Mouse (Mus musculus) limb, embryonic 11.5 days (tissue): ENCODE measurements around the gene Acbd3. TPM values are rescaled to one million over a fixed set of nuclear protein-coding genes. Genes with fewer than 3 reads are reported as not detected.

Source experiments
- ATAC-seq: fragments of 200-750 bp; cut with Nextera tagmentation; 2 replicates; pipeline ENCODE4 v1.8.0; 2017; ENCODE audit warnings: low read depth; ENCODE audit not compliant: insufficient number of reproducible peaks, low FRiP score, low TSS enrichment
- DNase-seq: peaks from one replicate; pipeline ENCODE4 v3.0.0-alpha.2; 2015; ENCODE audit warnings: low spot score
- H3K27ac ChIP-seq: fragments of 300-500 bp; sonication (generic); replicated peaks from 2 replicates; pipeline ENCODE4 v1.5.1; 2014; ENCODE audit warnings: low read depth, mild to moderate bottlenecking, low read length
- H3K27me3 ChIP-seq: fragments of 300-500 bp; sonication (generic); 2 replicates; pipeline ENCODE4 v1.6.1; 2014; ENCODE audit warnings: mild to moderate bottlenecking, low read length, mixed read lengths; ENCODE audit not compliant: control insufficient read depth, insufficient read depth
- H3K36me3 ChIP-seq: fragments of 300-500 bp; sonication (generic); 2 replicates; pipeline ENCODE4 v1.6.1; 2014; ENCODE audit warnings: mild to moderate bottlenecking, low read length, moderate library complexity, mixed read lengths; ENCODE audit not compliant: control insufficient read depth, insufficient read depth
- H3K4me1 ChIP-seq: fragments of 300-500 bp; sonication (generic); 2 replicates; pipeline ENCODE4 v1.6.1; 2014; ENCODE audit warnings: low read length, mixed read lengths; ENCODE audit not compliant: control insufficient read depth, insufficient read depth
- H3K4me2 ChIP-seq: fragments of 300-500 bp; sonication (generic); 2 replicates; pipeline ENCODE4 v1.6.1; 2014; ENCODE audit warnings: low read depth, mild to moderate bottlenecking, moderate library complexity; ENCODE audit not compliant: severe bottlenecking
- H3K4me3 ChIP-seq: fragments of 300-500 bp; sonication (generic); 2 replicates; pipeline ENCODE4 v1.5.1; 2014; ENCODE audit warnings: low read depth, low read length
- H3K9ac ChIP-seq: fragments of 300-500 bp; sonication (generic); 2 replicates; pipeline ENCODE4 v1.6.1; 2014; ENCODE audit warnings: mild to moderate bottlenecking, low read length
- H3K9me3 ChIP-seq: fragments of 300-500 bp; sonication (generic); 2 replicates; pipeline ENCODE4 v1.6.1; 2016; ENCODE audit warnings: low read length; ENCODE audit not compliant: control insufficient read depth
- WGBS: fragments of 180-500 bp; shearing (Covaris S2); extraction: QIAGEN DNeasy Blood & Tissue Kit; methylation state at CpG from one replicate; pipeline ENCODE4 v1.1.7; 2014; 5-methylcytosine and 5-hydroxymethylcytosine counted together
- polyA plus RNA-seq: library from polyadenylated mRNA; unstranded; fragments of >200 nt; fragmentation: Nextera tagmentation; extraction: Ambion mirVana; gene quantifications from 2 replicates; pipeline ENCODE4 v1.2.1, GENCODE M21; 2014

Acbd3 gene
- polyA plus RNA-seq, 1 experiment from 2014 or later = 22.5 TPM

GRCm38 (mm10) chr1:180798660-180799059 is 72.8 kb downstream of the Acbd3 start:
- ATAC-seq = no peak
- Histone ChIP-seq H3K27ac (no peak overlapping the region), H3K4me3 (no peak overlapping the region), H3K4me1 (peaks cover 4% of the 10 kb centered on the region; the same call in 1 of the 2 replicates), H3K9me3 (no peaks in the 10 kb centered on the region), H3K36me3 (peaks cover 4% of the 10 kb centered on the region), H3K27me3 (no peaks in the 10 kb centered on the region), H3K9ac (no peak overlapping the region), H3K4me2 (no peak overlapping the region)
- WGBS = 93% methylated on average over 5 of the region's 5 CpGs
- DNase-seq = no peak

DNA sequence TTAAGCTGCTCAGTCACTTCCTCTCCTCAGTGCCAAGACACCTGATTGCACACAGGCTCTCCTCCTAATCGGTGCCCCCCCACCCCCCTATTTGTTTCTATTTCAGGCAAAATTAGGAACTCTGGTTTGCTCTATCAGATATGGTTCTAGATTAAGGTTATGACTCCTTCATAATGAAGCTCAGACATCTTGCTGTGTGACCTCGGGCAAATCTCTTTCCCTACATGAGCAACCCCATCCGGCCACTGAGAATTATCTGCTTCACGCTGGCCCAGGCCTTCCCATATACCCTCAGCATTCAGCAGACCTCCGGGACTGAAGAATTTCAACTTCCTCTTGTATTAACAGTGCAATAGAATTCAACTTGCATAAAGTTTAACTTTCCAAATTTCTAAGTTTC is 73.4 kb downstream of the Acbd3 start:
- ATAC-seq = no peak

GRCm38 (mm10) chr1:180800022-180800421 is 74.2 kb downstream of the Acbd3 start:
- H3K4me1 ChIP-seq = no peaks in the 10 kb centered on the region
- peaks cover 15% of the 10 kb centered on the region for H3K36me3 ChIP-seq
- no peak for DNase-seq
- no peak for ATAC-seq
- H3K27me3 ChIP-seq = no peaks in the 10 kb centered on the region
- no peak overlapping the region for H3K9ac ChIP-seq
- H3K4me2 ChIP-seq = no peak overlapping the region
- H3K27ac ChIP-seq = no peak overlapping the region
- H3K9me3 ChIP-seq = no peaks in the 10 kb centered on the region
- H3K4me3 ChIP-seq = no peak overlapping the region
- WGBS = 88% methylated on average over 5 of the region's 5 CpGs

More for the DNA sequence above, 73.4 kb downstream of the Acbd3 start:
- Histone ChIP-seq H3K4me3 (no peak overlapping the region), H3K4me1 (no peaks in the 10 kb centered on the region), H3K36me3 (peaks cover 8% of the 10 kb centered on the region), H3K27ac (no peak overlapping the region), H3K9me3 (no peaks in the 10 kb centered on the region), H3K9ac (no peak overlapping the region), H3K4me2 (no peak overlapping the region), H3K27me3 (no peaks in the 10 kb centered on the region)
- 89% methylated on average over 5 of the region's 5 CpGs for WGBS
- no peak for DNase-seq

- DNase-seq (no peak), ATAC-seq (no peak)
- peaks cover 22% of the 10 kb centered on the region for H3K36me3 ChIP-seq
- no peaks in the 10 kb centered on the region for H3K27me3 ChIP-seq
- no peak overlapping the region for H3K4me3 ChIP-seq
- H3K9ac ChIP-seq = no peak overlapping the region
- H3K27ac ChIP-seq = no peak overlapping the region
- 74% methylated on average over 2 of the region's 2 CpGs for WGBS
- no peak overlapping the region for H3K4me2 ChIP-seq
- H3K4me1 ChIP-seq = no peaks in the 10 kb centered on the region
- no peaks in the 10 kb centered on the region for H3K9me3 ChIP-seq
These were observed 75.0 kb downstream of the Acbd3 start for GRCm38 (mm10) chr1:180800814-180801213.

GRCm38 (mm10) chr1:180801466-180801994 is 75.7 kb downstream of the Acbd3 start:
- Histone ChIP-seq H3K4me3 (no peak overlapping the region), H3K9ac (no peak overlapping the region), H3K4me1 (no peaks in the 10 kb centered on the region), H3K36me3 (peaks cover 24% of the 10 kb centered on the region), H3K4me2 (no peak overlapping the region), H3K27me3 (no peaks in the 10 kb centered on the region), H3K27ac (no peak overlapping the region), H3K9me3 (no peaks in the 10 kb centered on the region)
- WGBS = 82% methylated on average over 3 of the region's 3 CpGs
- no peak for DNase-seq
- ATAC-seq = no peak

Other genes starting within 250 kb of the Acbd3 start
- gene Stum, start 242.5 kb upstream of the Acbd3 start, polyA plus RNA-seq = 0.41 and 0.93 TPM in 2 replicates
- 192 and 213 TPM in 2 replicates for gene Parp1, start 157.1 kb upstream of the Acbd3 start, polyA plus RNA-seq
- 24.6 and 25.9 TPM in 2 replicates for gene Lin9, start 84.9 kb upstream of the Acbd3 start, polyA plus RNA-seq
- gene Mixl1, start 29.0 kb upstream of the Acbd3 start, polyA plus RNA-seq = 0.15 and 0.18 TPM in 2 replicates
- gene H3f3a, start 87.9 kb downstream of the Acbd3 start, polyA plus RNA-seq = 3,717 and 3,908 TPM in 2 replicates
- 44.1 and 46.9 TPM in 2 replicates for gene Sde2, start 125.1 kb downstream of the Acbd3 start, polyA plus RNA-seq
- gene Lefty2, start 167.1 kb downstream of the Acbd3 start, polyA plus RNA-seq = 0.08 TPM in 1 of 2 replicates, not detected in the other
- gene Pycr2, start 178.2 kb downstream of the Acbd3 start, polyA plus RNA-seq = 120 and 137 TPM in 2 replicates
- gene Lefty1, start 209.0 kb downstream of the Acbd3 start, polyA plus RNA-seq = 0.12 and 1.4 TPM in 2 replicates
- gene Tmem63a, start 216.3 kb downstream of the Acbd3 start, polyA plus RNA-seq = 5.6 and 6.1 TPM in 2 replicates